Mouse (Mus musculus): ENCODE data around the gene Nfib.

- no peak for TF ChIP-seq CTCF (IDR thresholded peaks at IDR 0.05; ENCODE audit: control insufficient read depth, insufficient read depth, low read length)
- no peak for TF ChIP-seq POLR2A (IDR thresholded peaks at IDR 0.05; ENCODE audit: borderline replicate concordance, control insufficient read depth, low read depth, low read length)
Measured at GRCm38 (mm10) chr4:82584548-82584947, 121.0 kb downstream of the Nfib start.

Data from bone marrow, adult 2 months (tissue).